Mouse (Mus musculus): ENCODE results near the gene Ola1. TPM values are rescaled to one million over a fixed set of nuclear protein-coding genes. Genes with fewer than 3 reads are reported as not detected.

Gene Ola1
- total and polyA plus RNA-seq, 3 experiments = 114 to 182 (median 175) TPM

DNA sequence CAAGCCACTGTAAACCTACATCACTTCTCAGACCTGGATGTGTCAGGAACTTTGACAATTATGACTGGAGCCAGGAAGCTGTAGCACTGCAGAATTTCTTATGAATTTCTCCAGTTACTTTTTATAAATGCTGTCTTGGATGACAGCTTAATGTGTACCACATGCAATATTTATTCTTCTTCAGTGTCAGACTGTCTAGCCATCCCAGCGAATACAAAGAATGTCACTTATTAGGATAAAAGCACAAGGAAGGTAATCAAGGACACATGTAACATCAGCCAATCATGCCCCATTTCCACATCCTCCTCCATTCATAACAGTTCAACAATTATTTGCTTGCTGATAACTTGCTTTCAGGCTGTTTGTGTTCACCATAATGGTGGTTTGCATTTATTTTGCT is 91.0 kb downstream of the Ola1 start:
- Histone ChIP-seq H3K4me3 (replicated peaks in 1 of 3; ENCODE audit: low read depth in 2 of 3, low read length in 2 of 3, poor library complexity in 1 of 3) (no peak overlapping the region), H3K27me3 (replicated peaks) (no peaks in the 10 kb centered on the region), H3K36me3 (replicated peaks in 1 of 2; ENCODE audit: control insufficient read depth in 1 of 2, insufficient read depth in 1 of 2, low read length in 1 of 2) (peaks cover 0 to 25% of the 10 kb centered on the region in 2 experiments), H3K9me3 (replicated peaks; ENCODE audit: low read length) (no peaks in the 10 kb centered on the region), H3K4me2 (ENCODE audit: insufficient read depth, low read depth, poor library complexity, severe bottlenecking) (no peak overlapping the region), H3K9ac (ENCODE audit: insufficient read depth, low read depth) (no peak overlapping the region), H3K4me1 (ENCODE audit: control insufficient read depth in 1 of 2, insufficient read depth in 2 of 2) (no peaks in the 10 kb centered on the region), H3K79me2 (replicated peaks; ENCODE audit: control insufficient read depth, extremely low read depth, insufficient read depth, poor library complexity, severe bottlenecking) (no peaks in the 10 kb centered on the region), H3K27ac (ENCODE audit: insufficient read depth, low read depth) (no peak overlapping the region)
- dilution Hi-C loops (cut with MboI; ENCODE audit: extremely low pct_ligation_motif_present, extremely low pct_unique_long_range_greater_than_20kb, low sequenced_read_pairs) = no loop called here
- DNase-seq (ENCODE audit: extremely low read depth) = no peak
- TF ChIP-seq MEF2A (IDR thresholded peaks at IDR 0.05; ENCODE audit: borderline replicate concordance, low read depth, low read length) (no peak), MXI1 (IDR thresholded peaks at IDR 0.05; ENCODE audit: low read depth, low read length) (no peak), TCF12 (IDR thresholded peaks at IDR 0.05; ENCODE audit: low read depth, low read length) (no peak), SMC3 (IDR thresholded peaks at IDR 0.05; ENCODE audit: low read depth, low read length) (no peak), IRF4 (IDR thresholded peaks at IDR 0.05; ENCODE audit: low read depth, low read length) (no peak), USF2 (conservative IDR thresholded peaks at IDR 0.05; ENCODE audit: low read depth, low read length) (no peak), E2F4 (IDR thresholded peaks at IDR 0.05; ENCODE audit: insufficient replicate concordance, low read depth, low read length) (no peak), RAD21 (IDR thresholded peaks at IDR 0.05; ENCODE audit: low read depth, low read length) (no peak), ZNF384 (IDR thresholded peaks at IDR 0.05; ENCODE audit: low read depth, low read length) (no peak), ZKSCAN1 (IDR thresholded peaks at IDR 0.05; ENCODE audit: borderline replicate concordance, low read depth, low read length) (no peak), SIN3A (IDR thresholded peaks at IDR 0.05; ENCODE audit: low read length) (no peak), JUN (IDR thresholded peaks at IDR 0.05; ENCODE audit: insufficient read depth, low read depth, low read length) (no peak), MYC (IDR thresholded peaks at IDR 0.05; ENCODE audit: low read depth, low read length) (no peak), ELF1 (IDR thresholded peaks at IDR 0.05; ENCODE audit: low read depth, low read length) (no peak), MAFK (IDR thresholded peaks at IDR 0.05; ENCODE audit: insufficient replicate concordance, low read length) (no peak), JUND (conservative IDR thresholded peaks at IDR 0.05; ENCODE audit: low read depth, low read length) (no peak), TBP (conservative IDR thresholded peaks at IDR 0.05; ENCODE audit: low read depth, low read length) (no peak), ZMIZ1 (IDR thresholded peaks at IDR 0.05; ENCODE audit: low read depth, low read length) (no peak), GABPA (IDR thresholded peaks at IDR 0.05; ENCODE audit: insufficient replicate concordance, low read depth, low read length) (no peak), BHLHE40 (IDR thresholded peaks at IDR 0.05; ENCODE audit: low read depth, low read length) (no peak)
- in situ Hi-C loops (cut with MboI; ENCODE audit: low pct_ligation_motif_present, low pct_unique_long_range_greater_than_20kb, low sequenced_read_pairs) = no loop called here

- no peaks in the 10 kb centered on the region for H3K27me3 ChIP-seq (replicated peaks)
- no peak overlapping the region for H3K4me2 ChIP-seq (ENCODE audit: insufficient read depth, low read depth, poor library complexity, severe bottlenecking)
- no peak overlapping the region for H3K9ac ChIP-seq (ENCODE audit: insufficient read depth, low read depth)
- no peaks in the 10 kb centered on the region for H3K79me2 ChIP-seq (replicated peaks; ENCODE audit: control insufficient read depth, extremely low read depth, insufficient read depth, poor library complexity, severe bottlenecking)
- no peak for TF ChIP-seq USF1 (IDR thresholded peaks at IDR 0.05; ENCODE audit: low read depth, low read length)
- no peak for TF ChIP-seq CHD2 (IDR thresholded peaks at IDR 0.05; ENCODE audit: low read length)
- no peak for TF ChIP-seq JUND (conservative IDR thresholded peaks at IDR 0.05; ENCODE audit: low read depth, low read length)
- no peak for TF ChIP-seq SMC3 (IDR thresholded peaks at IDR 0.05; ENCODE audit: low read depth, low read length)
- no peaks in the 10 kb centered on the region for H3K4me1 ChIP-seq (ENCODE audit: control insufficient read depth in 1 of 2, insufficient read depth in 2 of 2)
- in situ Hi-C loops (cut with MboI; ENCODE audit: low pct_ligation_motif_present, low pct_unique_long_range_greater_than_20kb, low sequenced_read_pairs) (no loop called here), dilution Hi-C loops (cut with MboI; ENCODE audit: extremely low pct_ligation_motif_present, extremely low pct_unique_long_range_greater_than_20kb, low sequenced_read_pairs) (no loop called here)
- H3K4me3 ChIP-seq (replicated peaks in 1 of 3; ENCODE audit: low read depth in 2 of 3, low read length in 2 of 3, poor library complexity in 1 of 3) = no peak overlapping the region
- H3K9me3 ChIP-seq (replicated peaks; ENCODE audit: low read length) = no peaks in the 10 kb centered on the region
- no peak overlapping the region for H3K27ac ChIP-seq (ENCODE audit: insufficient read depth, low read depth)
- DNase-seq (ENCODE audit: extremely low read depth) = no peak
- peaks cover 4 to 40% of the 10 kb centered on the region in 2 experiments for H3K36me3 ChIP-seq (replicated peaks in 1 of 2; ENCODE audit: control insufficient read depth in 1 of 2, insufficient read depth in 1 of 2, low read length in 1 of 2)
Measured at GRCm38 (mm10) chr2:73118781-73119180, 99.9 kb downstream of the Ola1 start.

Data from CH12.LX (cell line).